Mouse (Mus musculus) layer of hippocampus, adult 2 months (tissue): ENCODE data around the gene Cyp2j13. TPM values are rescaled to one million over a fixed set of nuclear protein-coding genes. Genes with fewer than 3 reads are reported as not detected.
"Not testable (repeated sequence)": the region's sequence is repeated elsewhere in the genome, so short reads cannot be mapped to it uniquely, and the experiment has no call there.

Source experiments
- DNase-seq, 2 experiments: peaks; one replicate each; pipeline ENCODE4 v3.0.0; 2022; ENCODE audit warnings: low spot score in 2 of 2
- H3K27ac ChIP-seq: fragments of 200-600 bp; 2 replicates; pipeline ENCODE4 v1.8.1; 2022
- H3K4me3 ChIP-seq: fragments of 200-600 bp; 2 replicates; pipeline ENCODE4 v1.8.1; 2022; ENCODE audit warnings: mild to moderate bottlenecking
- CTCF ChIP-seq: fragments of 200-600 bp; conservative IDR thresholded peaks from 2 replicates; pipeline ENCODE4 v1.8.1; 2022; ENCODE audit warnings: antibody characterized with exemption, mild to moderate bottlenecking, moderate library complexity
- long read RNA-seq, 2 experiments: library from polyadenylated mRNA; stranded (forward); transcript quantifications; one replicate each; pipeline ENCODE4 v2.0.0; 2021; ENCODE audit warnings: borderline mapping rate in 2 of 2
- total RNA-seq, 2 experiments: library from RNA; stranded (reverse); gene quantifications; 2 replicates each; pipeline ENCODE4 v1.2.3; 2021

The Cyp2j13 gene
- total RNA-seq = 1 to 10 TPM; 1.6 to 2.2 TPM
- long read RNA-seq, experiment 1, partial matches to known transcripts = 0 of 1 reads
- long read RNA-seq, experiment 1, other reads (novel, unspliced or antisense) = 1 of 1 reads
- long read RNA-seq, experiment 2, full-length matches to known transcripts = 1 of 2 reads
- long read RNA-seq, experiment 2, partial matches to known transcripts = 1 of 2 reads
- long read RNA-seq, experiment 2, other reads (novel, unspliced or antisense) = 0 of 2 reads

DNA sequence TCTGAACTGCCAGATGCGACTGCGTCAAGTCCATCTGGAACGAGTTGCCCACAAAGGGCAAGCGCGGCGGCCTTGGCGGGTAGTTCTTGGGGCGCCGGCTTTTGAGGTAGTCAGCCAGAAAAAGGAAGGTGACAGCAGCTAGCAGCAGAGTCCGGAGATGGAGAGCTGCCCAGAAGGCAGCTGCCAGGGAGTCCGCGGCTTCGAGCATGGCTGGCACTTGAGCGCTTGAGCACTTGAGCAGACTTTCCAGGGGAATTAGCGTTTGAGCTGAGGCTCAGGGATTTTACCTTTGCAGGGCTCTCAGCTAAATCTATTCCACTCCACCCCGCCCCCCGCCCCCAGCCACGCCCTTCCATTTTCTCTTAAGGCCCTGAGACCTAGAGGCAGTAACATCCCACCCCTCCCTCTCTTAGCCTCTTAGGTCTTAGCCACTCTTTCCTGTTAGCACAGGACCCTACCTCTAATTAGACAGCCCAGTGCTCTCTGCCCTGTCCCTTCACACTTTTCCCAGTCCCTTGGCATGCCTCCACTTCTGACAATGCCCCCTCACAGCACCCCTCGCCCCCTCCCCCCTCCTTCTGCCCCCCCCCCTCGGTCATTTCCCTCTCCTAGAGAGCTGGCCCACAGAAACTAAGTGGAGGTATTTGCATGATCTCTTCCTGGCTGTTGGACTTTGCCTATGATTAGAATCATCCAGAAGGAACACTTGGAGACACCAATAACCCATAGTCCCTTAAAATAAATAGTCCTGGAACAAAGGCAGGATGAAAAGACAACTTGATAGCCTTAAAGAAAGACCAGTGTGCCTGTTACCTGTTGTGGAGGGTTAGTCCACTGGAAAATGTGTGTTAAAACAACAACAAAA is at the start of gene Cyp2j13:
Gene Cyp2j13 (minus strand): TSS at position 286 of the 865 bp plus-strand sequence.
- Histone ChIP-seq H3K4me3 (peak within 1 kb of the TSS; percentile 15; the same call in 1 of the 2 replicates), H3K27ac (peak within 1 kb of the TSS; percentile 32; the same call in 1 of the 2 replicates)
- no peak for TF ChIP-seq CTCF
- peak; percentile 9 to 21 for DNase-seq

DNA sequence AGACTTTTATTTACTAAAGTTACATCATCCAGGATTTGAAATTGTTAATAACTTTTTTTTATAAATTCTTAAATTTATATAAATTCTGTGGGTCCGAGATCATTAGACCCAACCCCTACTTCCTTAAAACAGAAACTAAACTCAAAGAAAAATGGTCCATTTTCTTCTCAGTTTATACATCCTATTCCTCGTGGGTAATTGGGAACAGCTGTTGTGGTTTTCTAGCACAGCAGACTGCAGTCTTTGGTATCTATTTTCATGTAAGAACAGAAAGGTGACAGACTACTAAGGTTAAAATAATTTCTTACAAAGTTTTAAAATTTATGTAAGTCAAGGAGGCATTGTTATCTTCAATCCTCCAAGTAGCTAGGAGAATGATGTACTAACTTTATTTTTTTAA is 19.5 kb upstream of the Cyp2j13 start:
- no peak for DNase-seq
- Histone ChIP-seq H3K4me3 (no peak overlapping the region), H3K27ac (no peak overlapping the region)
- no peak for TF ChIP-seq CTCF

DNA sequence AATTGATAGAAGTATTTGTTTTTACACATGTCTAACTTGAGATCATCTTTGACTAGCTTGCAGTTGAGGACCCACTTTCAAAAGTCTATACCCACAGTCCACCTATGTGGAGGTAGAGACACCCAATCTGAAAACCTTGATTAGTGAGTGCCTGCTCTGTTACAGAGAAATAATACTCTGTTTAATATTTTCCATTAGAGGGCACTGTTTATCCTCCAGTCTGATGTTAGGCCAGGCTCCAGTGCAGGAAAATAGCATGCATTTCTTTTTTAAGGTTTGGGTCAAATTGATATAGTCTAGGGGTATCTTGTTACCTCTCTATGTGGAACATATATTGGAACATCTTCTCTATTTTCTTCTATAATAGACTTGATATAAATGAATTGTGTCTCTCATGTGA is 14.5 kb upstream of the Cyp2j13 start:
- no peak overlapping the region for H3K27ac ChIP-seq
- no peak for DNase-seq
- peak; percentile 71 for TF ChIP-seq CTCF
- no peak overlapping the region for H3K4me3 ChIP-seq

DNA sequence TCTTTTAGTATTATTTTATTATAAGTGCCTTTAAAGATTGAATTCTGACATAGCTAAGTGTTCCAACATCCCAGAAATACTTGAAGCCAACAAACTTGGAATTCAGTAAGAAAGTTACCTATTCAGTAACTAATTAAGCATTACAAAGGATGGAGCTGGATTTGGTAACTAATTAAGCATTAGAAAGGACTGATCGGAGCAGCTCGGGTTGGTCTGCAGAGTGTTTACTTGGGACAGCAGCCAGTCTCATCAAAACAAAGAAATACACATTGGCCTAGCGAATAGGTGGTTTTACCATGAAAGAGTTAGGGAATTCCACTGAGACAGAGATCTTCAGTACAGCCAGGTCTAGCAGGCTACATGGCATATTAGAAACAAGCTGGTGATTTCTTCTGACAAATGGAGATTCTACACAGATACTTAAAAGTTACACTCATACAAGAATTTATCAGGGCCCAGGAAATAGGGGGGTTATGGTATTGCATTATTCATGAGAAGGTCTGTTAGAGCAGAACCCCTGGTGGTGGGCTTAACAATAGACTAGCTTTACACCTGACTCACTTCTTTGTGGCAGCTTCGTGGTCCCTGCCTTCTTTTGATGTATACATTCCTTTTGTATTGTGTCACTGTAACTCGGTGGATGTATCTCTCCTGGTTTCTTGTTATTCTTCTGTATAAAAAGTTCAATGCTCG is 12.2 kb upstream of the Cyp2j13 start:
- not testable (repeated sequence) for DNase-seq, H3K27ac ChIP-seq, H3K4me3 ChIP-seq

DNA sequence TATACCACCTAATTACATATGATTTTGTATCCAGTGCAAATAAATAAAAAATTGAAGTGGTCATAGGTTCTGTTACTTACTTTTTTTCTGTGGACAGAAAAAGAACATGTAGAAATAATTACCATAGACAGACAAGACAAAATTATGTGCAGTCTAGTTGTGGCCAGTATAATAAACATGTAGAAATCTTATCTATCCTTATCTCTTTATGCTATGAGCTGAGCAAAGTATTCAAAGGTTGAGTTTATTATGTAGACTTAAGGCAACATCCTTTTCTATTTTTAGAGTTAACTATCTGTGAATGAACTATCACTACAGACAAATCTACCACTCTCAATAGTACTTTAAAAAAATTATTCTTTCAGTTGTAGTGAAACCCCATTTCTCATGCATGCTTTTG is 962 bp upstream of the Cyp2j13 start:
- no peak overlapping the region for H3K4me3 ChIP-seq
- no peak for TF ChIP-seq CTCF
- no peak overlapping the region for H3K27ac ChIP-seq
- no peak for DNase-seq

DNA sequence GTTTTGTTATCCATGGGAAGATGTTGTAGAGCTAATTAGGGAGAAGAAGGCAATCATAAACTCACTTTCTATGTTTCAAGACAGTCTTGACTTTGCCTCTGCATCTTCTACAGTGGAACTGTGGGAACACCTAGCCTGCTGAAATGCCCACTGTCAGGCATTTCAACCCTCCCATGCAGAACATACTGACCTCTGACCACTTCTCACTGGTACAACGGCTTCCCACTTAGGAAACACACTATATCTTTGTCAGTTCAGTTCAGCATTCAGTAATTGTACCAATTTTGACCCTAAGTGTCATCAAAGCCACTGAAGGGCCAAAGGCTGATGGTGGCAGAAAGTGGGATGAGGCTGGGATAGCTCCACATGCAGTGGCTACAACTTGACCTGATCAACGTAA is 15.3 kb downstream of the Cyp2j13 start:
- Histone ChIP-seq H3K27ac (no peak overlapping the region), H3K4me3 (no peak overlapping the region)
- DNase-seq = no peak
- no peak for TF ChIP-seq CTCF

DNA sequence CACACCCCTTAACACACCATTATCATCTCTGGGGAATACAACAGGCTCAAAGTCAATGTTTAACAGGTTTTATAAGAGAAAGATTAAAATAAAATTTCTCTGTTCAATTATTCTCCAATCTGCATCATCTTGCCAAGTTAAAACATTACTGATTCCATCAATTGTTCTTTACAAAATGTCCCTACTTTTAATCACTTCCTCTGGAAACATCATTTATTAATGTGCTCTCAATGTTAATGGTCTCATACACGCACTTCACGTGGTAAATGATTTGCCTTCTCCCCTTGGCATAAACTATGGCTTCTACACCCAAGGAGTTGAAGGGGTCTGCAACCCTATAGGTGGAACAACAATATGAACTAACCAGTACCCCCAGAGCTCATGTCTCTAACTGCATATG is 17.2 kb downstream of the Cyp2j13 start:
- DNase-seq = no peak
- H3K27ac ChIP-seq = no peak overlapping the region
- H3K4me3 ChIP-seq = no peak overlapping the region
- no peak for TF ChIP-seq CTCF

DNA sequence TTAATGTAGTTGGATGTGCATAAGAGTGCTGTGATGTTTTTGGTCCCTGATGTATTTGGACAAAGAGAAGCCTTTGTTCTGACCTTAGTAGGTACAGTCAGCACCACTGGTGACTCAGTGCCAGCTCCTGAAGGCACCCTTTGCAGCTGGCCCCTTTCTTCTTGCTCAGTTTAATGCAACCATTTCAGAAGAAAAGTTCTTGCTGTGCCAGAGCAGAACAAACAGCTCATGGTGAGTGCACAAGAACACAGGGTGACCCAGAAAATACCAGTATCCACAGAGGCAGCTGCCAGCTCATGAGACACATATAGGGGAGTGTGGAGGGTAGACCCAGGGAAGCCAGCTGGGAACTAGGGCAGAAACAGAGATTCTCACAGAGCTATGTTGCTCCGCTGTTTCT is 48.9 kb downstream of the Cyp2j13 start:
- no peak for TF ChIP-seq CTCF
- no peak overlapping the region for H3K4me3 ChIP-seq
- peak; percentile 21 to 37 for DNase-seq
- H3K27ac ChIP-seq = peak overlapping the region; percentile 84

DNA sequence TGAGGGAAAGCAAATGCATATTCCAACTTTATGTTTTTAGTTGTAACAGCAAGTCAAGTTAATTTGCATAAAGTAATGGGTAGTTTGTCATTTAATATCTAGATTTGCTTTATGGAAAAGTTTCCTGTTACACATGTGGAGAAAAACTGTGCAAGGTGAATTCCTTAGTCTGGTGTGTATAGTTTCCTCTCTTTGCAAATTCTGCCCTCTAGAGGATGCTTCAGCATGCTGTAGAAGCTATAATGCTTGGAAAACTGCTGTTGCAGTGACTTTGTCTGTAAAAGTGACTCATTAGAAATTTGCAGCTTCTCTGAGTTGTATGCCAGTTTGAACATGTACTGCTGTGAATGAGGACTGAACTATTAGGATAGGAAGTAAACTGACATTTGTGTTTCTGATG is 54.5 kb downstream of the Cyp2j13 start:
- no peak overlapping the region for H3K4me3 ChIP-seq
- TF ChIP-seq CTCF = peak; percentile 82
- DNase-seq = peak; percentile 12 to 16
- no peak overlapping the region for H3K27ac ChIP-seq

DNA sequence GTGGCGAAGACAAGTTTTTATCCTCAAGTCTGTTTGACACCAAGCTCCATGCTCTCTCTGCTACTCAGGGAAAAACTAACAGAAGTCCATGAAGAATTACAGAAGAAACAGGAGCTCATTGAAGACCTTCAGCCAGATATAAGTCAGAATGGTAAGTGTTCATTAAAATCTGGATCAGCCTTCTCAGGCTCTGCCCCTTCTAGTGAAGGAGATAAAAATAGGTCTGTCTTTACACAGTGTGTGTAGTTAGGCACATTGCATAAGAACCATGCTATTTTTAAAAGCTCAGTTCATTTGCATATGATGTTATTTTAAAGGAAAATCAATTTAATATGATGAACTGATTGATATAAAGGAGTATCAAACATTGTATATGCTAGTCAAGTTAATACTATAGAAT is 60.5 kb downstream of the Cyp2j13 start:
- H3K27ac ChIP-seq = no peak overlapping the region
- no peak for TF ChIP-seq CTCF
- H3K4me3 ChIP-seq = no peak overlapping the region
- DNase-seq = no peak

DNA sequence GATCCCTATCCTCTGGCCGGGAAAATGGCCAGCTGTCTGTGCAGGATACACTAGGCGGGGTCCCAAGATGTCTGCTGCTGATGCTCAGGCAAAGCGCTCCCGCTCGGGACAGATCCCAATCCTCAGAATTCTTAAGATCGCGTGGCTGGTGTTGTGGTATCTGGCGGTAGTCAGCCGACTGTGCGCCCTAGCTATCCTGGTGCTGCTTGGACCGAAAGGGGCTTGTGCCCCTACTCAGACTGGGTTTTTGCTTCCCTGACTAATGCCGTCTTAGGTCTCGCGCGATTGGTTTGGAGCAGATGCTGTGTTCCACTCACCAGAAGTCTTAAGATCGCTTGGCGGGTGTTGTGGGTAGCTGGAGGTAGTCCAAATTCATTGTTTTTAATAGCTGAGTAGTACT is 95.1 kb downstream of the Cyp2j13 start:
- not testable (repeated sequence) for H3K4me3 ChIP-seq, DNase-seq, H3K27ac ChIP-seq

Other genes starting within 250 kb of the Cyp2j13 start
- 10 to 100 TPM; 64.2 to 65.8 TPM for gene Hook1, start 110.3 kb downstream of the Cyp2j13 start, total RNA-seq
- gene Cyp2j12, start 63.6 kb upstream of the Cyp2j13 start, total RNA-seq = 1 to 10 TPM; 3.0 to 3.9 TPM
- under 1 TPM in 1 of 2 experiments, not detected in 1; 0.32 TPM for gene Cyp2j7, start 159.1 kb upstream of the Cyp2j13 start, total RNA-seq